Mouse (Mus musculus) liver, embryonic 14.5 days (tissue): Measurements from ENCODE around the gene Rtp3.

Experiments
- CTCF ChIP-seq: IDR thresholded peaks from 2 replicates; pipeline ENCODE4 v1.5.1; 2016; ENCODE audit warnings: antibody characterized with exemption, low read depth, control low read depth
- EP300 ChIP-seq: IDR thresholded peaks from 2 replicates; pipeline ENCODE4 v1.6.1; 2016; ENCODE audit warnings: antibody characterized with exemption, low read depth

DNA sequence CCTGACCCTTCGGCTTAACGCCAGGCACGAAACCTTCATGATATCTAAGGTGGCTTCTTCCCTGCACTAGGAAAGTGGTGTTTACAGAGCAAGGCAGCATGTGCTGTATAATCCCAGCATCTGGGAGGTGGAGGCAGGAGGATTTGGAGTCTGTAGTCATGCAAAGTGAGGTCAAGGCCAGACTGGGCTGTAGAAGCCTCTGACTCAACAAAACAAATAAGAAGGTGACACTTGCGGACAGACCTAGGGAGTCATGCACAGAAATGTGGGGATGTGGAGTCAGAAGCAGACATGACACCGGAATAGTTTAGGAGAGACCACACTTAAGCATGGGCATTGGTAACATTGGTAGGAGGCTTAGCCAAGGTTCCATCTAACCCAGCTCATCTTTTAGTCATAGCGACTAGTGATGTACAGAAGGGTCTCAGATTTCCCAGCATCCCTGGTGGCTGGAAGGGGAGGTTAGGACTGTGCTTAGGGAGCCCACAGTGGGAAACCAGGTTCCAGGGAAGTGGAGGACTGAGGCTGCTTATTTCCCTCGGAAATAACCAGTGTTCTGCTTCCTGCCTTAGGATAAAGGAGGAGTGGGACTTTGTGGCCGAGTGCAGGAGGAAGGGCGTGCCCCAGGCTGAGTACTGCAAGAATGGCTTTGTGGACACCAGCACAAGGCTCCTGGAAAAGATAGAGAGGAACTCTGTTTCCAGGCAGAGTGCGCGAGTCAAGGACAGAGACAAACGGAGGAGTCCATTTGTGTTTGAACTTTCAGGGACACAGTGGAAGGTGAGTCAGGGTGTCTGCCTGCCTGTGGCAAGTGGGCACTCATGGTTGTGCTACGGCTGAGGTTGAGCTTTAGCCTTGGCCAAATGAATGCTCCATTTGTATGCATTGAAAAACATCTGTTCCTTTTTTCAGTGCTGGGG, 29.9 kb downstream of the Rtp3 start:
- TF ChIP-seq CTCF (no peak), EP300 (no peak)
